Mouse (Mus musculus) kidney, adult 2 months (tissue): ENCODE results near the gene Cox7a2. TPM values are rescaled to one million over a fixed set of nuclear protein-coding genes. Genes with fewer than 3 reads are reported as not detected.

ENCODE experiments used
- DNase-seq: peaks from one replicate; pipeline ENCODE4 v3.0.0; 2021
- H3K27ac ChIP-seq: fragments of 200-500 bp; 2 replicates; pipeline ENCODE4 v1.5.1; 2012; ENCODE audit warnings: low read depth, low read length, control low read depth, inconsistent platforms; ENCODE audit not compliant: insufficient read depth
- H3K27me3 ChIP-seq: fragments of 200-500 bp; replicated peaks from 2 replicates; pipeline ENCODE4 v1.6.1; 2012; ENCODE audit warnings: mild to moderate bottlenecking, moderate library complexity, low read length, inconsistent platforms; ENCODE audit not compliant: control insufficient read depth, insufficient read depth
- H3K36me3 ChIP-seq: fragments of 200-500 bp; 2 replicates; pipeline ENCODE4 v1.6.1; 2012; ENCODE audit warnings: mild to moderate bottlenecking, moderate library complexity, low read length, inconsistent platforms; ENCODE audit not compliant: control insufficient read depth, insufficient read depth
- H3K4me1 ChIP-seq: fragments of 200-500 bp; 2 replicates; pipeline ENCODE4 v1.6.1; 2011; ENCODE audit warnings: low read length; ENCODE audit not compliant: control insufficient read depth, insufficient read depth
- H3K4me3 ChIP-seq: fragments of 200-500 bp; 2 replicates; pipeline ENCODE4 v1.5.1; 2011; ENCODE audit warnings: mild to moderate bottlenecking, low read depth, low read length, control low read depth; ENCODE audit not compliant: insufficient read depth
- CTCF ChIP-seq: fragments of 200-500 bp; conservative IDR thresholded peaks from 2 replicates; pipeline ENCODE4 v1.5.1; 2011; ENCODE audit warnings: low read depth, mild to moderate bottlenecking, control low read depth, low read length, moderate library complexity, mixed read lengths; ENCODE audit not compliant: insufficient read depth, insufficient read length
- POLR2A ChIP-seq: fragments of 200-500 bp; IDR thresholded peaks from one replicate; pipeline ENCODE4 v1.6.1; 2011; ENCODE audit warnings: low read depth, low read length, control low read depth
- WGBS: fragments of 180-500 bp; shearing (Covaris S2); methylation state at CpG from one replicate; pipeline ENCODE4 v1.1.7; 2018; 5-methylcytosine and 5-hydroxymethylcytosine counted together
- polyA plus RNA-seq: library from polyadenylated mRNA; depleted of rRNA; stranded (reverse); fragments of >200 nt; gene quantifications from 2 replicates; pipeline ENCODE4 v1.2.3, GENCODE M21; 2012; rRNA removed

Cox7a2 gene
- polyA plus RNA-seq, result 508 and 670 TPM in 2 replicates

DNA sequence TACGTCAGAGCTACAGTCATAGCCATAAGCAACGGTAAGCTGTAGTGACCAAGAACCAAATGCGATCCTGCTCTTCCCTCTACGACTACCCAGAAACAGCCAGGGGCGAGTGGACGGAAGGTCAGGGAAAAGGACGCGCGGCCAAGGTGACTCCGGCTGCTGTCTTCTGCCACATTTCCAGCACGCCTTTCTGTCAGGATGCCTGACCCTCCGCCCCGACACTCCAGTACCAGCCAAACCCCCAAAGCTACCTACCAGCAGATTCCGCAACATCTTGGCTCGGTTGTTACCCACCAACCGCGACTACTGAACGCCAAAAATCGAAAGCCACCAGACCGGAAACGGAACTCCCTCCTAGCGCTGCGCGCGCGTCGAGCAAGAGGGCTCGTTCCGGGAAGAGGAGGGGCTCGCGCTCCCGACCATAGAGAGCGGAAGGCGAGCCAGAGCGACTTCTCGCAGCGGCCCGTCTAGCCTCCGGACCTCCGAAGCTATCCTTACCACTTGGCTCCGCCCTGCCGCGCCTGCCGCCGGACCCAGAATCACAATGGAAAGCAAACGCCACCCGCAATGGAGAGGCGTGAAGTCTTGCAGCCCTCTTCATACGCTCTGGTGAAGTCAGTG lies at the start of gene Cox7a2:
TSS of gene Cox7a2 (minus strand) at position 494 of the 621 bp plus-strand sequence.
- H3K36me3 ChIP-seq, result peaks cover 2% of the 10 kb centered on the region; the same call in 1 of the 2 replicates
- H3K4me3 ChIP-seq, result peak within 1 kb of the TSS; percentile 66
- H3K27me3 ChIP-seq, result no peaks in the 10 kb centered on the region
- WGBS, result under 1% methylated on average over 49 of the region's 49 CpGs
- H3K27ac ChIP-seq, result peak within 1 kb of the TSS; percentile 83
- H3K4me1 ChIP-seq, result peaks cover under 1% of the 10 kb centered on the region; the same call in 1 of the 2 replicates
- TF ChIP-seq POLR2A (peak; percentile 57), CTCF (no peak)
- peak; percentile 98 for DNase-seq

DNA sequence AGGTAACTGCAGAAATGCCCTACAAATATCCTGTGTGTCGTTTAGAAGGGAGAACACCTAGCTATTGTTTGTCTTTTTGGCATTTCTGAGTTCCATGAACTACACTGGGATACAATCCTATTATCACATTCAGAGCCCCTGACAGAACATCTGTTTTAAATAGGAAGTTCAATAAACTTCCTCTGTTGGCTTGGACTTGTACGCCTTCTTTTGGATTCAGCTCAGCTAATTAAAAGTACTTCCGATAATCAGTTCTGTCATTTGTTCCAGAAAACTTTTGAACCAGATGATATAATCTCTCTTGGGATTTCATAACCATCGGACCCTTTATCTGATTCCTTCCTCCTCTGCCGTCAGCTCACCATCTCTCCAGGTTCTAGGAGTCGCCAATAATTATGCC lies 49.7 kb upstream of the Cox7a2 start:
- no peak overlapping the region for H3K27ac ChIP-seq
- WGBS, result 55% methylated on average over 6 of the region's 6 CpGs
- H3K4me3 ChIP-seq, result no peak overlapping the region
- DNase-seq, result no peak
- no peaks in the 10 kb centered on the region for H3K36me3 ChIP-seq
- TF ChIP-seq CTCF (no peak), POLR2A (no peak)
- no peaks in the 10 kb centered on the region; the same call in 1 of the 2 replicates for H3K4me1 ChIP-seq
- H3K27me3 ChIP-seq, result no peaks in the 10 kb centered on the region

DNA sequence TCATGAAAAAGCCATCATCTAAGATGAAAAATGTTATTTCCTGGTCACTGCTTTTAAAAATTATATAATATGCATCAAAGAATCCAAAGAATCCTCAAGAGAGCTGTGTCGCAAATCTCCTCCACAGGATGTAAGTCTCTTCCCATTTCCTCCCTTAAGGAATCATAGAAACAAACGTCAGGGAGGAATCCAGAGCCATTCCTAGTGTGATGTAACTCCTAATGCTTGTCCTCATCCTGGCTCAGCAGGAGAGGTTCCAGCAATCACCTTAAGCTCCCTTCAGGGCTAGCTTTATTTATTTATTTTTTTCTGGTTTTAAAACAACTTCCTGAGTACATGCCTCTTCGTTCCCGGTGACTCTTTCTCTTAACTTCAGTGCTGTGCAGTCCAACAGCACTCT lies 47.5 kb upstream of the Cox7a2 start:
- no peak for DNase-seq

DNA sequence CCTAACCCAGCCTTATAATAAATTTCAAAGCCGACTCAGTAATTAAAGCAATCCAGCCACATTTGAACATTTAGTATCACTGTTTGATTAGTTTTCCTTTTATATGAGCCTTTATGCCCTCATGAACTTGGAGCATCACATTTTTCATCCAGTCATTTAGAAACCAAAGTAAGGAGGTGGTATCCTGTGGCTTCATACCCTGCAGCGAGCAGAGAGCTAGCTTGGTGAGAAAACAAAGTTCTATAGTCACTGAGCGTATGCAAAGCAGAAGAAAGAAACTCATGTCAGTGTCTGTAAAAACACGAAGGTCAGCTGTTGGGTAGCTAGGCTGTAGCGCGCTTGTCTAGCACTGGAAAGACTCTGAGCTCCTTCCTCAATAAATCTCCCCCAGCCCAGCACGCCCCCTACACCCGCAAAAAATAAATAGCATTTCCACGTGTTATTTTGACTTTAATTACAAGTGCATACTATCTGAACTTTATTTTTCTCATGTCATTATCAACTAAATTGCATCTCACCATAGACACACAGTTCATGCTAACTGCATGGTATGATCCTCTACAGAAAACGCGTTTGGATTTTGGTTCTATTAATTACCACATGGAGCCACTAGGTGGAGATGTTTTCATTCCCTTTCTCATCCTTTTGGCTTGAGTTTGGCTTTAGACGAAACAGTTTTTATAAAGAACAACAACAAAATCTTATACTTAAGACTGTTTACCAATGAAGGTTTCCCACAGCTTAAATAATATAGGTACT lies 46.8 kb upstream of the Cox7a2 start:
- Histone ChIP-seq H3K27me3 (no peaks in the 10 kb centered on the region), H3K4me1 (no peaks in the 10 kb centered on the region; the same call in 1 of the 2 replicates), H3K4me3 (no peak overlapping the region), H3K27ac (no peak overlapping the region), H3K36me3 (no peaks in the 10 kb centered on the region)
- peak; percentile 65 for DNase-seq
- no peak for TF ChIP-seq POLR2A
- TF ChIP-seq CTCF, result 0 out of 2 replicates have a peak, but pooled peaks have one; percentile 3
- WGBS, result 37% methylated on average over 12 of the region's 12 CpGs

More for the DNA sequence above, 47.5 kb upstream of the Cox7a2 start:
- Histone ChIP-seq H3K27ac (no peak overlapping the region), H3K4me3 (no peak overlapping the region), H3K4me1 (no peaks in the 10 kb centered on the region; the same call in 1 of the 2 replicates), H3K27me3 (no peaks in the 10 kb centered on the region), H3K36me3 (no peaks in the 10 kb centered on the region)
- WGBS, result 39% methylated on average over 4 of the region's 4 CpGs
- no peak for TF ChIP-seq CTCF
- TF ChIP-seq POLR2A, result no peak

DNA sequence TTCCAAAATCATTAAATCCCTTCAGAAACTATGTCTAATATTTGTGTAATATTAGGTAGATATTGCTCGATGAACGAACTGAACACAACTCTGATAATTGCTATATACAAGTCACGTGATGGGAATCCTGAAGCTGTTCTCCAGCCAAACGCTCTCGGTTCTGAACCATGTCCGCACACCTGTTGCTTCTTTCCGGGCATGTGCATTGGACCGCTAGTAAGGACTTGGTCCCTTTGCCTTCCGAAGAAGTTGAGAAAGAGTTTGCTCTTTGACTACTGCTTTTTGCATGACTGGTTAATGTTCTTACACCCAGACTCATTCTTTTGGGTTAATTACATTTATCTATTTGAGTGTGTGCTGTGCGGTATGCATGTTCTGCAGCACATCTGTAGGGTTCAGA lies 45.7 kb upstream of the Cox7a2 start:
- no peak for TF ChIP-seq CTCF

DNA sequence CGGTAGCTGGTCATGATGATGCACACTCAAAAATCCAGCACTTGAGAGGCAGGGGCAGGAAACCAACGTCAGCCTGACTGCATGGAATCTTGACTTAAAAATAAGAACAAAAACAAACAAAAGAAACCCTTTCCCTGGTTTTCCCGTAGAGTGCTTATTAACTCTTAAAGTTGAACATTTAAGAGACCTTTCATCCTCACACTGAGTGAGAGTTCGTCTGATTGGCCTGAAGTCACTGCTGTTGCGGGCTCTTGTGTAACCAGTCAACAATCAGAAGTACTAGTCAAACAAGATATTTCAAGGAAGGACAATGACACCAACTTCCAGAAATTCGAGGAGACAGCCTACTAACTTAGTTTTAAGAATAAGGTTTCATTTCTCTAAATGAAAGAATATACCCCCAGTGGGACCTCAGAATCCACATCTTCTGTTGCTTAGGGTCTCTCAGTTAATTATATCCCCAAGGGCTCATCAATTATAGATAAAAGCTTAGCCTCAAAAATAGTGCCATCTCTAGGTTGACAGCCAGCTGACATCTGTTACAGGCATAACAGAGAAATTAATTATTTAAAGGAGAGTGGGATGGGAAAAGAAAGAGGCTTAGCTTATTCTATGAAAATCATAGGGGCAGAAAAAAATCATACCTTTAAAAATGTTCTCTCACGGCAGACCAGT lies 36.9 kb upstream of the Cox7a2 start:
- H3K4me3 ChIP-seq, result peak overlapping the region; percentile 42; the same call in 1 of the 2 replicates
- TF ChIP-seq POLR2A (no peak), CTCF (no peak)
- peak; percentile 85 for DNase-seq
- no peaks in the 10 kb centered on the region for H3K36me3 ChIP-seq
- H3K27me3 ChIP-seq, result no peaks in the 10 kb centered on the region
- peak overlapping the region; percentile 99 for H3K27ac ChIP-seq
- H3K4me1 ChIP-seq, result peaks cover 2% of the 10 kb centered on the region; the same call in 1 of the 2 replicates
- 42% methylated on average over 7 of the region's 7 CpGs for WGBS

More for the DNA sequence above, 45.7 kb upstream of the Cox7a2 start:
- peak; percentile 65 for DNase-seq
- WGBS, result 56% methylated on average over 10 of the region's 10 CpGs
- no peak overlapping the region for H3K4me3 ChIP-seq
- H3K36me3 ChIP-seq, result no peaks in the 10 kb centered on the region
- no peaks in the 10 kb centered on the region for H3K27me3 ChIP-seq
- no peaks in the 10 kb centered on the region; the same call in 1 of the 2 replicates for H3K4me1 ChIP-seq
- no peak overlapping the region for H3K27ac ChIP-seq
